Mouse (Mus musculus) liver, embryonic 14.5 days (tissue): Measurements from ENCODE around the gene Srp9. TPM values are rescaled to one million over a fixed set of nuclear protein-coding genes. Genes with fewer than 3 reads are reported as not detected.

ENCODE experiments used
- ATAC-seq: fragments of 200-750 bp; cut with Nextera tagmentation; 2 replicates; pipeline ENCODE4 v1.8.0; 2017; ENCODE audit warnings: moderate number of reproducible peaks, mild to moderate bottlenecking, moderate library complexity; ENCODE audit not compliant: insufficient read depth
- DNase-seq, 3 experiments: peaks; one replicate each; pipeline ENCODE4 v3.0.0-alpha.2; 2012 to 2013; ENCODE audit warnings: low read depth in 3 of 3, low spot score in 3 of 3
- H3K27ac ChIP-seq: fragments of 300-500 bp; sonication (generic); 2 replicates; pipeline ENCODE4 v1.5.1; 2014; ENCODE audit warnings: moderate library complexity, mild to moderate bottlenecking, control low read depth, inconsistent platforms
- H3K27me3 ChIP-seq: fragments of 300-500 bp; sonication (generic); 2 replicates; pipeline ENCODE4 v1.6.1; 2014; ENCODE audit warnings: mild to moderate bottlenecking, low read length, moderate library complexity; ENCODE audit not compliant: control insufficient read depth, insufficient read depth
- H3K36me3 ChIP-seq: fragments of 300-500 bp; sonication (generic); replicated peaks from 2 replicates; pipeline ENCODE4 v1.6.1; 2014; ENCODE audit warnings: low read depth; ENCODE audit not compliant: control insufficient read depth, insufficient read depth
- H3K4me1 ChIP-seq, 2 experiments: fragments of 200-500 bp in 1 of 2; fragments of 300-500 bp in 1 of 2; sonication (generic) in 1 of 2; replicated peaks; 2 replicates each; pipeline ENCODE4 v1.6.1; 2012 to 2014; ENCODE audit warnings: antibody characterized with exemption in 1 of 2, inconsistent platforms in 1 of 2, low read length in 1 of 2; ENCODE audit not compliant: control insufficient read depth in 2 of 2, insufficient read depth in 2 of 2
- H3K4me2 ChIP-seq: fragments of 300-500 bp; sonication (generic); 2 replicates; pipeline ENCODE4 v1.6.1; 2014; ENCODE audit warnings: low read depth, mild to moderate bottlenecking, control low read depth, moderate library complexity
- H3K4me3 ChIP-seq, 2 experiments: fragments of 200-500 bp in 1 of 2; fragments of 300-500 bp in 1 of 2; sonication (generic) in 1 of 2; 2 replicates each; pipeline ENCODE4 v1.5.1; 2012 to 2014; ENCODE audit warnings: low read depth in 2 of 2, low read length in 2 of 2, mild to moderate bottlenecking in 2 of 2, control low read depth in 1 of 2, inconsistent platforms in 1 of 2, moderate library complexity in 1 of 2; ENCODE audit not compliant: insufficient read depth in 1 of 2
- H3K9ac ChIP-seq: fragments of 300-500 bp; sonication (generic); replicated peaks from 2 replicates; pipeline ENCODE4 v1.6.1; 2014; ENCODE audit warnings: mild to moderate bottlenecking, control low read depth, moderate library complexity
- H3K9me3 ChIP-seq: fragments of 300-500 bp; sonication (generic); 2 replicates; pipeline ENCODE4 v1.6.1; 2016; ENCODE audit warnings: low read length, mixed read lengths; ENCODE audit not compliant: control insufficient read depth
- CTCF ChIP-seq: IDR thresholded peaks from 2 replicates; pipeline ENCODE4 v1.5.1; 2016; ENCODE audit warnings: antibody characterized with exemption, low read depth, control low read depth
- EP300 ChIP-seq: IDR thresholded peaks from 2 replicates; pipeline ENCODE4 v1.6.1; 2016; ENCODE audit warnings: antibody characterized with exemption, low read depth
- whole genome bisulfite sequencing: fragments of 180-500 bp; shearing (Covaris S2); extraction: QIAGEN DNeasy Blood & Tissue Kit; methylation state at CpG from one replicate; pipeline ENCODE4 v1.1.7; 2014; ENCODE audit not compliant: insufficient replicate concordance; 5-methylcytosine and 5-hydroxymethylcytosine counted together
- polyA plus RNA-seq, 2 experiments: library from polyadenylated mRNA; depleted of rRNA in 1 of 2; stranded (reverse) in 1 of 2; unstranded in 1 of 2; fragments of >200 nt; fragmentation: Nextera tagmentation in 1 of 2; extraction: Ambion mirVana in 1 of 2; gene quantifications; 2 replicates each; pipeline versions ENCODE4 v1.2.1 to v1.2.3; 2012 to 2014

Srp9 gene
- polyA plus RNA-seq, 2 experiments = 43.5 to 89.9 TPM

DNA sequence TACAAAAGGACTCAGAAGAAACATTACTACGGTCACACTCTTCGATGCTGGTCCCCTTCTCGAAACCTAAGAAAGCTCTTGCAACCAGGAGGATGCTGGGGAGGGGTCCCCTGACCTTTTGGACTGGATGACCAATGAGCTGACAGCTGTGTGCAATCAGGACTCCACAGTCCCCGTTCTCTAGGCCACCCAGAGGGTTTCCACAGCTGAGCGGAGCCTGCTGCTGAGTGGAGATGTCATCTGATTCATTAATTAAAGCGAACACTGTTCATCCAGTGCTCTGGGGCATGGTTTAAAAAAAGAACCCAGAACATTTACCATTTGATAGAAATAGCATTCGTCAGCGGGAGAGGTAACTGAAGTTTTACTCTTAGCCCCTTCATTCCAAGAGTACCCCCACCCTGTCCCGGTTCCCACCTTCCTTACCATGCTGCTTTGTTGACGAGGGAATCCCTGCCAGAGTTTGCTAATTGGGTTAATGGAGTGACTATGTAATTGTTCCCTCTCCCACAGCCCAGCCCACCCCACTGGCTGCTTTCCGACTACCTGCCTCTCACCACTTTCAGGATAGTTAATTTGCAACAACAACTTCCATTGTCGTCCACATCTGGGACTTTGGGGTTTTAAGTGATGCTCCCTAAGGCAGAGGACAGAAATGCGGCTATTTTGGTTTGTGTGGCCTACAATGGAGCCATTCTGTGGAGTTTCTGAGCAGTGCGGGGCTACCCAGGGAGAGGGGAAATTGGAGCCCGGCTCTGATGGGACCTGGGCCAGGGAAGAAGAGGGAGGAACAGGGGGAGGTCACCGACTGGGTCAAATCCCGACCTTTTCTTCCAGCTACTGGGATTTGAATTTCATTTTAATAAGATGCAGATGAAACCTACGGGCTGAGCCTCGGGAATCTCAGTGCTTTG, 10.7 kb upstream of the Srp9 start:
- Histone ChIP-seq H3K9ac (no peak overlapping the region), H3K4me3 (no peak overlapping the region), H3K4me1 (no peaks in the 10 kb centered on the region), H3K9me3 (no peaks in the 10 kb centered on the region), H3K27ac (no peak overlapping the region), H3K36me3 (no peaks in the 10 kb centered on the region), H3K27me3 (no peaks in the 10 kb centered on the region), H3K4me2 (no peak overlapping the region)
- no peak for TF ChIP-seq EP300
- no peak for TF ChIP-seq CTCF
- DNase-seq = no peak
- WGBS = 55% methylated on average over 19 of the region's 19 CpGs
- ATAC-seq = no peak

DNA sequence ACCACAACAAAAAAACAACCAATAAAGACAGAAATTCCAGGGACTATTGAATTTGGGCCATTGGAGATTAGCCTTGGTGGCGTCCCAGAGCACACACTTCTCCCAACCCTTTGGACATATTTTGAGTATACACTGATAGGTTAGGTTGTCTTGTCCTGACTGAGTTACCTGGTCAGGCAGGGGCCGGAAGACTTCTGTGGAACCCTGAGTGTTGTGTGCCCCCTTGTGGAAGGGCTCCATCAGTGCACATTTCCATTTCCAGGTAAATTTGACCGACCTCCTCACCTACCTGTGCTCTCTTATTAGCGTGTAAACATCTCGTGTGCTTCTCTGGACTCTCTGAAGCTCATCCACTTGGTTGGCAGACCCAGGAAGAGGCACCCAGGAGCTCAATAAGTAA, 9.3 kb upstream of the Srp9 start:
- TF ChIP-seq EP300 (no peak), CTCF (peak; percentile 77)
- Histone ChIP-seq H3K9ac (no peak overlapping the region), H3K27ac (no peak overlapping the region), H3K27me3 (no peaks in the 10 kb centered on the region), H3K4me3 (no peak overlapping the region), H3K36me3 (no peaks in the 10 kb centered on the region), H3K4me1 (no peaks in the 10 kb centered on the region), H3K4me2 (no peak overlapping the region), H3K9me3 (no peaks in the 10 kb centered on the region)
- WGBS = 14% methylated on average over 5 of the region's 5 CpGs
- DNase-seq (no peak), ATAC-seq (no peak)

DNA sequence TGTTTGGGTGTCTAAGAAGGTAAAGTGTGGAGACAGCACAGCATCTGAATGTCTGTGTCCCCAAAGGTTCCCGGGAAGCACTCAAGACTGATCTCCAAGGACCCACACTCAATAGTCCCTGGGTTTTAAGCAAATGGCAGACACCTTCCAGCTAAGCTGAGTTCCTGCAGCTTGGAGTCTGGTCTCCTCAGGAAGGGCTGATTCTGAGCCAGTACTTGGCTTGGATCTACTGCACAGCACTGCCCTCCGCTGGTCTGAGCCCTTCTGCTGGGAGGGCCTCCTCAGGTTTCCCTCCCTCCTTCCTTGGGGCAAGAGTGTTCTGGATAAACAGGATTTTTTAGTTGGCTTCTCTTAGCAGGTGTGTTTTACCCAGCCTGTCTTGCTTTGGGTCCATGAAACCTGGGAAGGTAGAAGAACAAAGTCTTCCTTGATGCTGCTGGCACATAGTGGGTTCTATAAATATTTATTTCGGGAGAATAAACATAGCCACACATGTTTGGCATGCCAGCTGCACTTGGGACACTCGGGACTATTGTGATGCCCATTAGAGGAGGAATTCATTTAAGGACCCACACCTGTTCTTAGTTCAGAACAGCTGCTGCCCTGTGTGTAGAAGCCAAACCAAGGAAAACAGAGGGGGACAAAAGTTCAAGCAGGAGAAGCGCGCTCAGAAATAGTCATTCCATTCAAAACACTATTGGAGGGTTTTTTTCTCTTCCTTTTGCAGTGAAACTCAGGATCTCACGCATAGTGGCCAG, 8.7 kb upstream of the Srp9 start:
- no peak overlapping the region for H3K27ac ChIP-seq
- no peak overlapping the region for H3K4me2 ChIP-seq
- H3K9me3 ChIP-seq = no peaks in the 10 kb centered on the region
- H3K4me1 ChIP-seq = no peaks in the 10 kb centered on the region
- H3K27me3 ChIP-seq = no peaks in the 10 kb centered on the region
- no peak overlapping the region for H3K4me3 ChIP-seq
- no peak for ATAC-seq
- no peaks in the 10 kb centered on the region for H3K36me3 ChIP-seq
- TF ChIP-seq EP300 (no peak), CTCF (peak; percentile 30; the same call in 1 of the 2 replicates)
- no peak for DNase-seq
- no peak overlapping the region for H3K9ac ChIP-seq
- 43% methylated on average over 7 of the region's 7 CpGs for WGBS

DNA sequence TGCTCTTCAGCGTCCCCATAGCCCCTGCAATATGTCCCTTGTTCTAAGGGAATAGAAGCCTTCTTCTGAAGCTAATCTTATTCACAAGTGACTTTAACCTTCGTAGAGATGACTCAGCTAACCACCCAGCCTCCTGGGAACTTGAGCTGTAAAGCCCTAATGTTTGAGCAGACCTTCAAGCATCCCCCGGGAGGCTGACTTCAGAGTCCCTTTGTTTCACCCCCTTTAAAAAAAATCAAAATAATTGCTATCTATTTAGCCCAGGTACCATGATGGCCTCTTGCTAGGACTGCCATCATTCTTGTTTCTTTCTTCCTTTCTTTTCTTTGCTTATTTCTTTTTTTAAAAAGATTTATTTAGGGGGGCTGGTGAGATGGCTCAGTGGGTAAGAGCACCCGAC, 2.1 kb upstream of the Srp9 start:
- no peak for DNase-seq
- no peaks in the 10 kb centered on the region for H3K9me3 ChIP-seq
- no peak overlapping the region for H3K4me3 ChIP-seq
- H3K36me3 ChIP-seq = no peaks in the 10 kb centered on the region
- ATAC-seq = no peak
- H3K4me1 ChIP-seq = peaks cover 6 to 11% of the 10 kb centered on the region in 2 experiments; a peak in 3 of 4 replicates
- no peaks in the 10 kb centered on the region for H3K27me3 ChIP-seq
- WGBS = 57% methylated on average over 4 of the region's 4 CpGs
- no peak for TF ChIP-seq CTCF
- TF ChIP-seq EP300 = no peak
- H3K27ac ChIP-seq = no peak overlapping the region
- H3K9ac ChIP-seq = no peak overlapping the region
- no peak overlapping the region for H3K4me2 ChIP-seq

DNA sequence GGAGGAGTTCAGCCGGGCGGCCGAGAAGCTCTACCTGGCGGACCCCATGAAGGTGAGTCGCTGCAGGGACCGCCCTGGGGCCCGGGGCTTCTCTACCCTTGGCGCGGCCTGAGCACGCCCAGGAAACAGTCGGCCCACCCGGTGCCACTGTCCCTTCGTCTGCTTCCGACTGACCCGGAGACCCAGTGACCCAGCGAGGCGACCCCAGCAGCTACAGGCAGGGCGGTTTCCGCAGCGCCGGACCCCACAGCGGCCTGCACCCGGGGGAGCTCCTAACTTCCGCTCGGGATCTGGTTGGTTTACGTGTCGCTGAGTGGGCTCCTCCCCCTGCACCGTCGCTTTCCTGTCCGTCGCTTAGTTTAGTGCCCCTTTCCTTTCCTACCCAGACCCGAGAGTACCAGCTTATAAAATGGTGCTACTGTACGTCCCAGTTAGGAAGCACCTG, 409 bp downstream of the Srp9 start:
- peak; percentile 78 to 80 (median 79) for DNase-seq
- peaks cover 6 to 11% of the 10 kb centered on the region in 2 experiments; a peak in 3 of 4 replicates for H3K4me1 ChIP-seq
- no peaks in the 10 kb centered on the region for H3K27me3 ChIP-seq
- peak overlapping the region; percentile 86 to 93 for H3K4me3 ChIP-seq
- H3K9me3 ChIP-seq = no peaks in the 10 kb centered on the region
- ATAC-seq = peak; percentile 93
- H3K4me2 ChIP-seq = peak overlapping the region; percentile 75
- TF ChIP-seq CTCF (no peak), EP300 (no peak; the same call in 1 of the 2 replicates)
- peaks cover 7% of the 10 kb centered on the region for H3K36me3 ChIP-seq
- H3K9ac ChIP-seq = peak overlapping the region; percentile 89
- WGBS = under 1% methylated on average over 33 of the region's 33 CpGs
- peak overlapping the region; percentile 32 for H3K27ac ChIP-seq
